Mouse (Mus musculus): ENCODE results near the gene Trim13. TPM values are rescaled to one million over a fixed set of nuclear protein-coding genes. Genes with fewer than 3 reads are reported as not detected.
"Not testable (repeated sequence)": the region's sequence is repeated elsewhere in the genome, so short reads cannot be mapped to it uniquely, and the experiment has no call there.

Trim13 gene
- 0.22 TPM in 1 of 2 replicates, not detected in the other for polyA plus RNA-seq (2012; ENCODE audit: insufficient read depth, low replicate concordance)

GRCm38 (mm10) chr14:61597968-61598367 is at the start of gene Trim13:
TSS of gene Trim13 (plus strand) at chr14:61598247.
- H3K4me3 ChIP-seq (replicated peaks), result peak within 1 kb of the TSS; percentile 96
- H3K27me3 ChIP-seq (replicated peaks), result no peaks in the 10 kb centered on the region
- H3K36me3 ChIP-seq (replicated peaks; ENCODE audit: low read length), result peaks cover 15% of the 10 kb centered on the region
- H3K9me3 ChIP-seq, result no peaks in the 10 kb centered on the region
- TF ChIP-seq GATA1 (IDR thresholded peaks at IDR 0.05; ENCODE audit: borderline replicate concordance, low read length) (no peak), FLI1 (IDR thresholded peaks at IDR 0.05; ENCODE audit: low read length) (no peak)
- peaks cover 24% of the 10 kb centered on the region for H3K4me1 ChIP-seq

GRCm38 (mm10) chr14:61548614-61549013 is 49.4 kb upstream of the Trim13 start:
- no peaks in the 10 kb centered on the region for H3K9me3 ChIP-seq
- TF ChIP-seq FLI1 (IDR thresholded peaks at IDR 0.05; ENCODE audit: low read length), result no peak
- no peak for TF ChIP-seq GATA1 (IDR thresholded peaks at IDR 0.05; ENCODE audit: borderline replicate concordance, low read length)

GRCm38 (mm10) chr14:61555931-61556288 is 42.1 kb upstream of the Trim13 start:
- Histone ChIP-seq H3K4me1 (peaks cover 22% of the 10 kb centered on the region), H3K4me3 (replicated peaks) (peak overlapping the region; percentile 100), H3K36me3 (replicated peaks; ENCODE audit: low read length) (peaks cover 8% of the 10 kb centered on the region), H3K9me3 (peaks cover 3% of the 10 kb centered on the region), H3K27me3 (replicated peaks) (peaks cover 4% of the 10 kb centered on the region)
- no peak for TF ChIP-seq FLI1 (IDR thresholded peaks at IDR 0.05; ENCODE audit: low read length)
- no peak for TF ChIP-seq GATA1 (IDR thresholded peaks at IDR 0.05; ENCODE audit: borderline replicate concordance, low read length)

More at GRCm38 (mm10) chr14:61548614-61549013, 49.4 kb upstream of the Trim13 start:
- H3K4me1 ChIP-seq, result peaks cover 20% of the 10 kb centered on the region
- H3K4me3 ChIP-seq (replicated peaks), result no peak overlapping the region
- no peaks in the 10 kb centered on the region for H3K27me3 ChIP-seq (replicated peaks)
- H3K36me3 ChIP-seq (replicated peaks; ENCODE audit: low read length), result peaks cover 55% of the 10 kb centered on the region

DNA sequence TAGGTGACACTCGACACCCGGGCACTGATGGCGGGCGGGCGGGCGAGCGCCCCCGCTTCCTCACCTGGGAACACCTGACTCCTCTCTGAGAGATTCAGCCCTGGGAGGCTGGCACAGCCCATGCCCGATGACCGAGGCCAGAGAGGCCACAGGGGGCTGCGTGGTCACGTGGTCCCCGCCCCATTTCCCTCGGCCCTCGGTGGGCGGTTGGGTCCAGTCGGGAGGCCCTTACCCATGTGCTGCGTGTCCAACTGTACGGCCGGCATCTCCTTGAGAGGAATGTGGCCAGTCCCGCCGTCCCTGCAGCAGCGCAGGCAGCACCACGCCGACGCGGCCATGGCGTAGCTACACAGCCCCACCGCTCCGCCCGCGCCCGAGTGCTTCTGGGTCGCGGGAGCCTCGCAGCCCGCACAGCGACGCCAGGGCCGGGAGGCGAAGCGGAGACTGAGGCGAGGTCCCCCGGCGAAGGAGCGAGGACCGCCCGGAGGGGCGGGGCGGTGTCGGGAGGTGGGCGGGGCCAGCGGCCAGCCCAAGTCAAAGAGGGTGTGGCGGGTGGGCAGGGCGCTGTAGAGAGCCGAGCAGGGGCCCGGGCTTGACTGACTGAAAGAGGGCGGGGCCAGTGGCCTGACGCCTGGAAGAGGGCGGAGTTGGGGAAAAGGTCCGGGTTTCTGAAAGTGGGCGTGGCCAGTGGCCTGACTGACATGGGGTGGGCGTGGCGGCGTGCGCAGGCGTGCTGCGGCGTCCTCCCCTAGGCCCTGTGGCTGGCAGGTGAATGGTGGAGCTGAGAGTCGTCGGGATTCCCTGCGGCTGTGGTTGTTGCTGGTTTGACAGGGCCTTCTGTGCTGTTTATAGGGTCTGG is 41.5 kb upstream of the Trim13 start, which contains the start of gene Spryd7:
Gene Spryd7, minus strand, starts transcription at position 598 of the 859 bp plus-strand sequence.
- H3K9me3 ChIP-seq, result peaks cover 9% of the 10 kb centered on the region
- H3K27me3 ChIP-seq (replicated peaks), result peaks cover 4% of the 10 kb centered on the region
- TF ChIP-seq FLI1 (IDR thresholded peaks at IDR 0.05; ENCODE audit: low read length) (no peak), GATA1 (IDR thresholded peaks at IDR 0.05; ENCODE audit: borderline replicate concordance, low read length) (no peak)
- peak within 1 kb of the TSS; percentile 100 for H3K4me3 ChIP-seq (replicated peaks)
- peaks cover 8% of the 10 kb centered on the region for H3K36me3 ChIP-seq (replicated peaks; ENCODE audit: low read length)
- peaks cover 22% of the 10 kb centered on the region for H3K4me1 ChIP-seq

GRCm38 (mm10) chr14:61558901-61559300 is 39.1 kb upstream of the Trim13 start:
- no peaks in the 10 kb centered on the region for H3K36me3 ChIP-seq (replicated peaks; ENCODE audit: low read length)
- no peak overlapping the region for H3K4me3 ChIP-seq (replicated peaks)
- peaks cover 17% of the 10 kb centered on the region for H3K4me1 ChIP-seq
- peaks cover 4% of the 10 kb centered on the region for H3K27me3 ChIP-seq (replicated peaks)
- TF ChIP-seq GATA1 (IDR thresholded peaks at IDR 0.05; ENCODE audit: borderline replicate concordance, low read length), result no peak
- no peak for TF ChIP-seq FLI1 (IDR thresholded peaks at IDR 0.05; ENCODE audit: low read length)
- peaks cover 25% of the 10 kb centered on the region for H3K9me3 ChIP-seq

GRCm38 (mm10) chr14:61559856-61560255 is 38.2 kb upstream of the Trim13 start:
- Histone ChIP-seq H3K9me3 (peaks cover 25% of the 10 kb centered on the region), H3K27me3 (replicated peaks) (peaks cover 4% of the 10 kb centered on the region), H3K4me3 (replicated peaks) (no peak overlapping the region), H3K4me1 (peaks cover 13% of the 10 kb centered on the region), H3K36me3 (replicated peaks; ENCODE audit: low read length) (no peaks in the 10 kb centered on the region)
- TF ChIP-seq FLI1 (IDR thresholded peaks at IDR 0.05; ENCODE audit: low read length) (no peak), GATA1 (IDR thresholded peaks at IDR 0.05; ENCODE audit: borderline replicate concordance, low read length) (no peak)

DNA sequence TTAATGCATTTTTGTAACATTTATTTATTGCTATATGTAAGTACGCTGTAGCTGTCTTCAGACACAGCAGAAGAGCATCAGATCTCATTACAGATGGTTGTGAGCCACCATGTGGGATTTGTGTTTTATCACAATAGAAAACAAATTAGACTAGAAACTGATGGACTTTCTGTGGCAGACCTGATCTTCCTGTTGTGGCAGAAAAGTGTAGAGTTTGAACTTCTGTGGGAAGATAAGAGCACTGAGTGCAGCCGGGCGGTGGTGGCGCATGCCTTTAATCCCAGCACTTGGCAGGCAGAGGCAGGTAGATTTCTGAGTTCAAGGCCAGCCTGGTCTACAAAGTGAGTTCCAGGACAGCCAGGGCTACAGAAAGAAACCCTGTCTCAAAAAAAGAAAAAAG is 31.8 kb upstream of the Trim13 start:
- H3K4me1 ChIP-seq; H3K36me3 ChIP-seq (replicated peaks; ENCODE audit: low read length); H3K4me3 ChIP-seq (replicated peaks); H3K27me3 ChIP-seq (replicated peaks): not testable (repeated sequence)
- peaks cover 19% of the 10 kb centered on the region for H3K9me3 ChIP-seq

DNA sequence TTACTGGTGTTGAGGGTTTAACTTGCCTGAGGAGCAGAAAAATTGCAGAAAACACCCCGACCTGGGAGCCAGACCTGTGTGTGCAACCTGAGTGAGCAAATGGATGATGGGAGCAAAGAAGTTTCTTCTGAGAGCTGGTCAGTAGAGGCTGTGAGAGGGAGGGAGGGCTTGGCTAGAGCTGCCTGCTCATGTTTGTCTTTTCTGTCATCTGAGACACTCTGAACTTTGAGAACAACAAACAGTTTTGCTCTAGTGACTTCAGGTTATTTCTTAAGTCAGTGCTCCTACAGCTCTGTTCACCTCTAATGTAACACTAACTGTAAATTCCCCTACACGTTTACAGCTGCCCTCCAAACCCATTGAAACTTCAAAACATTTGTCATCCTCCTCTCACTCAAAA is 28.7 kb upstream of the Trim13 start:
- H3K9me3 ChIP-seq, result no peaks in the 10 kb centered on the region
- no peak overlapping the region for H3K4me3 ChIP-seq (replicated peaks)
- H3K36me3 ChIP-seq (replicated peaks; ENCODE audit: low read length), result no peaks in the 10 kb centered on the region
- peaks cover 5% of the 10 kb centered on the region; the same call in 1 of the 2 replicates for H3K4me1 ChIP-seq
- TF ChIP-seq GATA1 (IDR thresholded peaks at IDR 0.05; ENCODE audit: borderline replicate concordance, low read length) (no peak), FLI1 (IDR thresholded peaks at IDR 0.05; ENCODE audit: low read length) (no peak)
- peaks cover 6% of the 10 kb centered on the region for H3K27me3 ChIP-seq (replicated peaks)

DNA sequence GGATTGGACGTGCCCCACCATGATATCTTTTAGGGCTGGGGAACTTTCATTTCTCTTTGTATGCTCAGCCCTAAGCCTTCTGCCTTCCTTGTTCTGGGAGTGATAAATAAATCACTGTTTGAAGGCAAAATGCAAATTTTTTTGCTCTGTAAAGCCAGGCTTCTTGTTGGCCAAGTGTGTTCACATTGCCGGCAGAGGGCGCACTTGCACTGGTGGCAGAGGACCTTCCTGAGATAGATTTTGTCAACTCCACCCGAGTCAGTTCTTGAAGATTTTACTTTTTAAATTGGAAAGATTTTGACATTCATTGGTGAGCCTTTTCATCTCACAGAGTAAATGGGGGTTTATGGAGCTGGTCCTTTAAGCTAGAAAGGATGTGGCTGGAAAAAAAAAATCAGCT is 26.7 kb upstream of the Trim13 start:
- peaks cover 6% of the 10 kb centered on the region for H3K27me3 ChIP-seq (replicated peaks)
- TF ChIP-seq GATA1 (IDR thresholded peaks at IDR 0.05; ENCODE audit: borderline replicate concordance, low read length), result no peak
- TF ChIP-seq FLI1 (IDR thresholded peaks at IDR 0.05; ENCODE audit: low read length), result no peak

DNA sequence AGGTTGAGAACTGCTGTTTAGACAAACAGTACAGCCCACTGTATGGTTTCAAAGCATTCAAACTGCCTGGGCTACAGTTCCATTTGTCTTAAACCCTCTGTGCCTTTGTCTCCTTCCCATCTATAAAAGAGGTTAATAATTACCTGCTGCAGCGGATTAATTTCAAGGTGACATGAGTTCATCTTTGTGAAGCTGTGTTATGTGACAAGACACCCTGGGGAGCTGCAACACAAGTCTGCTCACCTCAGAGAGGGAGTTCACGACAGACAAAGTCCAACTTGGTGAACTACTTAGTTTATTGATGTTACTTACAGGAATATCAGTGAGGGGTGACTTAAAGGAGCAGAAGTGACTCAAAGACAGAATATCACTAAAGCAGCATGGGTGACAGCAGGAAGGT is 25.9 kb upstream of the Trim13 start:
- Histone ChIP-seq H3K4me1 (peaks cover 5% of the 10 kb centered on the region; the same call in 1 of the 2 replicates), H3K36me3 (replicated peaks; ENCODE audit: low read length) (no peaks in the 10 kb centered on the region), H3K4me3 (replicated peaks) (no peak overlapping the region), H3K9me3 (no peaks in the 10 kb centered on the region), H3K27me3 (replicated peaks) (peaks cover 6% of the 10 kb centered on the region)
- TF ChIP-seq FLI1 (IDR thresholded peaks at IDR 0.05; ENCODE audit: low read length) (no peak), GATA1 (IDR thresholded peaks at IDR 0.05; ENCODE audit: borderline replicate concordance, low read length) (no peak)

More for the DNA sequence above, 26.7 kb upstream of the Trim13 start:
- no peaks in the 10 kb centered on the region for H3K9me3 ChIP-seq
- no peaks in the 10 kb centered on the region for H3K36me3 ChIP-seq (replicated peaks; ENCODE audit: low read length)
- peak overlapping the region; percentile 38 for H3K4me3 ChIP-seq (replicated peaks)
- peaks cover 5% of the 10 kb centered on the region; the same call in 1 of the 2 replicates for H3K4me1 ChIP-seq

Data from megakaryocyte, embryonic 14.5 days (primary cell).